Mouse (Mus musculus): Measurements from ENCODE around the gene Myl10.

GRCm38 (mm10) chr5:136649071-136649470 is 43.9 kb upstream of the Myl10 start:
- TF ChIP-seq POLR2A (IDR thresholded peaks at IDR 0.05; ENCODE audit: insufficient read depth, low read depth, low read length) (no peak), CTCF (IDR thresholded peaks at IDR 0.05; ENCODE audit: insufficient read depth, low read depth, low read length) (no peak)
